Mouse (Mus musculus): ENCODE measurements around the gene Mdk. TPM values are rescaled to one million over a fixed set of nuclear protein-coding genes. Genes with fewer than 3 reads are reported as not detected.
A peak's percentile ranks its signal among the peaks of the same experiment; 100 is the strongest.

Gene Mdk
- polyA plus RNA-seq, 1 experiment: 1.8 TPM

DNA sequence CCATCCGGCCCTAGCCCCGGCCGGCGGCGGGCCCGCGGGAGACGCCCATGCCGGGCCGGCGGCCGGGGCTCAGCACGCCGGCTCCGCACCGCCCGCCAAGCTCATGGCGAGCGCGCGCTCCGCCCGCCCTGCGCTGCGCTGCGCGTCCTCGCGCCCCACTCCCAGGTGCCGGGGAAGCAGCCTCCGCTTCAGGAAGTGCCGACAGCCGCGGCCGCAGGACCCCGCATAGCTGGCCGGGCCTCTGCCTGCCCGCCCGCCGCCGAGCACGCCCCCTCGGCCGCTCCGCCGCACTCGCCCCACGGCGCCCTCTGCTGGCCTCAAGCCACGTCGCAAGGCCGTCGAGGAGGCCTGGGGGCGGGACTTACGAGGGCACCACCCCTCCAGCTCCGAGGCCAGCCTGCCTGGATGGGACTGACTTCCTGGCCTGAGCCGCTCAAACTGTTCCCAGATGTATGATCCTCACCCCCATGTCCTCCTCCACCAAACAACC lies 31.4 kb upstream of the Mdk start:
- Histone ChIP-seq H3K4me3 (ENCODE audit: insufficient read depth, low read depth, low read length) (peak overlapping the region; percentile 76), H3K27ac (replicated peaks; ENCODE audit: low read depth, low read length) (peak overlapping the region; percentile 71), H3K4me1 (ENCODE audit: control insufficient read depth, insufficient read depth, insufficient read length, low read length) (peaks cover 30% of the 10 kb centered on the region)

DNA sequence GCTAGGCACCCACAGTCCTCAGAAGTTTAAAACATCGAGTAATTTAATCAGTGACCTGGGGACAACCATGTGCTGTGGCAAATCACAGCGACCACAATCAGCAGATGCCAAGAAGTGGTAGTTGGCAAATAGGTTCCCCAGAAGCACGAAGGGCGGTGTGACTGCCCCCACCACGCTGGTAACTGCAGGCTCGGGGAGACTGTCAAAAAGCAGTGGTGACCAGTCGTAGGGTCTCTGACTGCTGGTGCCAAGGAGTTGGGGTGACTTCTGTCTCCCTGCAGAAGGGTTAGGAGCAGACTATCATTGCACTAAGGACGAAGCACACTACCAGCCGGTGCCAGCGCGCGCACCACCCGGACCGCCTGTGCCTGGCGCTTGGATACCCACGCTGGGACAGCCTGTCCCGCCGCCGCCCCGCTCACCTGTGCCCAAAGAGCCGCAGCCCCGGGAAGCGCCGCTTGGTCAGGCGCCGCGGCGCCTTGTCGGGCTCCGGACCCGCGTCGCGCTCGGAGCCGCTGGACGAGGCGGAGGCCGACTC lies 30.8 kb upstream of the Mdk start:
- peak overlapping the region; percentile 76 for H3K4me3 ChIP-seq (ENCODE audit: insufficient read depth, low read depth, low read length)
- H3K27ac ChIP-seq (replicated peaks; ENCODE audit: low read depth, low read length): no peak overlapping the region
- H3K4me1 ChIP-seq (ENCODE audit: control insufficient read depth, insufficient read depth, insufficient read length, low read length): peaks cover 26% of the 10 kb centered on the region

- no peak overlapping the region for H3K27ac ChIP-seq (replicated peaks; ENCODE audit: low read depth, low read length)
- H3K4me3 ChIP-seq (ENCODE audit: insufficient read depth, low read depth, low read length): peak overlapping the region; percentile 76
- H3K4me1 ChIP-seq (ENCODE audit: control insufficient read depth, insufficient read depth, insufficient read length, low read length): peaks cover 26% of the 10 kb centered on the region
Measured at GRCm38 (mm10) chr2:91961901-91962761, 30.0 kb upstream of the Mdk start.

- Histone ChIP-seq H3K27ac (replicated peaks; ENCODE audit: low read depth, low read length) (no peak overlapping the region; the same call in 1 of the 2 replicates), H3K4me1 (ENCODE audit: control insufficient read depth, insufficient read depth, insufficient read length, low read length) (peaks cover 34% of the 10 kb centered on the region), H3K4me3 (ENCODE audit: insufficient read depth, low read depth, low read length) (no peak overlapping the region)
Measured at GRCm38 (mm10) chr2:91960459-91960858, 28.4 kb upstream of the Mdk start.

GRCm38 (mm10) chr2:91959544-91960410 lies 27.7 kb upstream of the Mdk start:
- H3K4me3 ChIP-seq (ENCODE audit: insufficient read depth, low read depth, low read length): no peak overlapping the region
- peak overlapping the region; percentile 17; the same call in 1 of the 2 replicates for H3K27ac ChIP-seq (replicated peaks; ENCODE audit: low read depth, low read length)
- peaks cover 39% of the 10 kb centered on the region for H3K4me1 ChIP-seq (ENCODE audit: control insufficient read depth, insufficient read depth, insufficient read length, low read length)

GRCm38 (mm10) chr2:91958701-91959457 lies 26.8 kb upstream of the Mdk start:
- Histone ChIP-seq H3K4me3 (ENCODE audit: insufficient read depth, low read depth, low read length) (no peak overlapping the region), H3K27ac (replicated peaks; ENCODE audit: low read depth, low read length) (no peak overlapping the region), H3K4me1 (ENCODE audit: control insufficient read depth, insufficient read depth, insufficient read length, low read length) (peaks cover 44% of the 10 kb centered on the region)

DNA sequence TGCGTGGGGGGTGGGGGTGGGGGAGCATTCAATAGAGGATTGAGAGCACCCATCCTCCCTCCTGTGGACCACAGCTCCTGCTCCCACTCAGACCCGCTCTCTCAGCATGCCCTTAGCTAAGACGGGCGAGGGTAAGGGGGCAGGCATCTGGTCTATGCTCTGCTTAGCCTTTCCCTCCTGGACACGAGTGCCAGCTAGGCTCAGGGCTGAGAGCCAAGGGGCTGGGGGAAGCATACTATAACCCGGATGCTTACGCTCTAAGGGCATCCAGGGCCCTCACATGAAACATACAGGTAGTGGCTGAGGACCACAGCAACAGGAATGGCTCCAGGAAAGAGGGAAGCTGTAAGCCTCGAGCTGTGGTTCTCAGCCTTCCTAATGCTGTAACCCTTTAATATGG lies 26.0 kb upstream of the Mdk start:
- Histone ChIP-seq H3K4me1 (ENCODE audit: control insufficient read depth, insufficient read depth, insufficient read length, low read length) (peaks cover 43% of the 10 kb centered on the region), H3K4me3 (ENCODE audit: insufficient read depth, low read depth, low read length) (no peak overlapping the region), H3K27ac (replicated peaks; ENCODE audit: low read depth, low read length) (no peak overlapping the region)

DNA sequence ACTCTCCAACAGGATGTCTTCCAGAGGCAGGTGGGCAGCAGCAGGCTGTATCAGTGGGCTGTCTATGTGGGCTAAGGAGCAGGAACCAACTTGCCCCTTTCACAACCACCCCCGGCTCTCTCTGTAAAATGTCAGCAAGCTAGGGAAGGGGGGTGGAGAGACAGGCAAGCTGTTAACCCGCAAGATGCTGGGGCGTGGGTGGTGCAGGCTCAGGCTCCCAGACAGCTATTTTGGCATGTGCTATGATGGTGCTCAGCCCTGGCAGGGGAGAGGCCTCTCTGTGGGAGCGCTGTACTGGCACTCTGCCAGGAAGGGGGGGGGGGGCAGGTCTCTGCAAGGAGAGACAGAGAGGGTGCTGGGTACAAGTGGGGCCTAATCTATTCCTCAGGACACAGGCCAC lies 25.0 kb upstream of the Mdk start:
- H3K4me3 ChIP-seq (ENCODE audit: insufficient read depth, low read depth, low read length): no peak overlapping the region
- no peak overlapping the region for H3K27ac ChIP-seq (replicated peaks; ENCODE audit: low read depth, low read length)
- peaks cover 44% of the 10 kb centered on the region for H3K4me1 ChIP-seq (ENCODE audit: control insufficient read depth, insufficient read depth, insufficient read length, low read length)

DNA sequence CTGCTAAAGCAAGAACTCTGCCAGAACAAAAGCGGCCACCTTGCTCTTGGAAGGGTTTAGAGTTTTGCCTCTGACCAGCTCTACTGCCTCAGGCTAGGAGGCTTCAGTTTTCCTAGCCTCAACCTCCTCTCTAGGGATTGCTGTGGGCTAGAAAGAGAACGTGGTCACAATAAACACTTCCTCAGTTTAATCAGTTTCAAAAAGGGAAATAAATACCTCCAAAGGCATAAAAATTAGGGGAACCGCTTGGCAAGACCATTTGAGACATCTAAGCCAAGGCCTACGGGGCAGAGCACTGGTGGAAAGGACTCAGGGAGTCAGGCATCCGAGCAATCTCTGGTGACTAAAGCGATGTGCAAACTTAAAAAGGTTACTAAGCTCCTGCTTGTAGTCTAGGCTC lies 23.8 kb upstream of the Mdk start:
- peaks cover 45% of the 10 kb centered on the region for H3K4me1 ChIP-seq (ENCODE audit: control insufficient read depth, insufficient read depth, insufficient read length, low read length)
- H3K27ac ChIP-seq (replicated peaks; ENCODE audit: low read depth, low read length): no peak overlapping the region
- no peak overlapping the region for H3K4me3 ChIP-seq (ENCODE audit: insufficient read depth, low read depth, low read length)

GRCm38 (mm10) chr2:91955121-91955591 lies 23.1 kb upstream of the Mdk start:
- Histone ChIP-seq H3K4me3 (ENCODE audit: insufficient read depth, low read depth, low read length) (no peak overlapping the region), H3K27ac (replicated peaks; ENCODE audit: low read depth, low read length) (0 out of 2 replicates have a peak overlapping the region, but pooled peaks have one; percentile 0), H3K4me1 (ENCODE audit: control insufficient read depth, insufficient read depth, insufficient read length, low read length) (peaks cover 48% of the 10 kb centered on the region)

DNA sequence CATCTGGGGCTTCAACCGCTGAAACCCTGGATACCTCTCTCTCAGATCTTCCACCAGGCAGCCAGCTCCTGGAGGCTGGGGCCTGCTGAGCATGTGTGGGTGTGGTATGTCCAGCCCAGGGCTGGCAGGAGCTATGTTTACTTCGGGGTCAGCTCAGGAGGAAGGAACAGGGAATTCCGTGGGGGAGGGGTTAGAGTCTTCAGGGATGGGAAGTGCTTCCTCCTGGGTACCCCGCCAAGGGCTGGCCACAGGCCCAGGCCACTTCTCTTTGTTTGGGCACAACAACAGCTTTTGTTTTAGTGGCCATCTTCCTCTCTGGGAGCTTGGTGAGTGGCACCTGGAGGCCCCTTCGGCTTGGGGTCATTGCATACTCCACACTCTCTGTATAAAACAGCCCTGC lies 21.7 kb upstream of the Mdk start:
- H3K27ac ChIP-seq (replicated peaks; ENCODE audit: low read depth, low read length): peak overlapping the region; percentile 49
- no peak overlapping the region for H3K4me3 ChIP-seq (ENCODE audit: insufficient read depth, low read depth, low read length)
- peaks cover 52% of the 10 kb centered on the region for H3K4me1 ChIP-seq (ENCODE audit: control insufficient read depth, insufficient read depth, insufficient read length, low read length)

DNA sequence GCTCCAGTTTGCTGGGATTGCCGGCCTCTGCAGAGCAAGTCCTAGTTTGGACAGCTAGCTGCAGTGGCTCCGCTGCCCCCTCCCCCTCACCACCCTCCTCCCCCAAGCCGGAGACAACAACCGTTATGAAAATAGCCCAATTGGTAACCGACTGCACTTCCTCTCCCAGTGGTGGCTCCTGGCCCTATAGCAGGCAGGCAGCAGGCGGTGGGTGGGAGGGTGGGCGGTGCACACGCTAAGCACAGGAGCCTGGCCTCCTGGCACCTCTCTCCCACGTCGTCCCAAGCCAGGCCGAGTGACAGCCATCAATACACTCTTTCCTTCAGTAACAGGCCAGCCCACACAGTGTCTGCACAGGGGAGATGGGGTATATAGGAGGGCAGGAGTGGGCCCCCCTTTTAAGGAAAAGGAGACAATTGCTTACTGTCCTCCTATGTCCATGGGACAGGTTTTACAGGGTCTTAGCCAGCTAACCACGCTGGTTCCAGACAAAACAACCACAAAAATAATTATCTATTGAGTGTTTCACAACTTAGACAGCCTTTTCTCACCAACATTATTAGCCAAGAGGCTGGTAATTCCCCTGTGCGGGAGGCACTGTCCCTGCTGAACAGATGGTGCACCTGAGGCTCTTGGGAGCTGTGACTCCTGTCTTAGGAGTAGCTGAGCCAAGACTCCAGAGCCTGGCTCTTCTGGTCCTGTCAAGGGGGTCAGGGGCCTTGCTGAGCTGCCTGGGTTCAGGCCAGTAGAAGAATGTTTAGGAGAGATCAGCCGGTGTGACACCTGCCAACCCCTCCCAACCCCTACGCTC lies 18.4 kb upstream of the Mdk start:
- Histone ChIP-seq H3K27ac (replicated peaks; ENCODE audit: low read depth, low read length) (peak overlapping the region; percentile 71), H3K4me3 (ENCODE audit: insufficient read depth, low read depth, low read length) (peak overlapping the region; percentile 54), H3K4me1 (ENCODE audit: control insufficient read depth, insufficient read depth, insufficient read length, low read length) (peaks cover 54% of the 10 kb centered on the region)

DNA sequence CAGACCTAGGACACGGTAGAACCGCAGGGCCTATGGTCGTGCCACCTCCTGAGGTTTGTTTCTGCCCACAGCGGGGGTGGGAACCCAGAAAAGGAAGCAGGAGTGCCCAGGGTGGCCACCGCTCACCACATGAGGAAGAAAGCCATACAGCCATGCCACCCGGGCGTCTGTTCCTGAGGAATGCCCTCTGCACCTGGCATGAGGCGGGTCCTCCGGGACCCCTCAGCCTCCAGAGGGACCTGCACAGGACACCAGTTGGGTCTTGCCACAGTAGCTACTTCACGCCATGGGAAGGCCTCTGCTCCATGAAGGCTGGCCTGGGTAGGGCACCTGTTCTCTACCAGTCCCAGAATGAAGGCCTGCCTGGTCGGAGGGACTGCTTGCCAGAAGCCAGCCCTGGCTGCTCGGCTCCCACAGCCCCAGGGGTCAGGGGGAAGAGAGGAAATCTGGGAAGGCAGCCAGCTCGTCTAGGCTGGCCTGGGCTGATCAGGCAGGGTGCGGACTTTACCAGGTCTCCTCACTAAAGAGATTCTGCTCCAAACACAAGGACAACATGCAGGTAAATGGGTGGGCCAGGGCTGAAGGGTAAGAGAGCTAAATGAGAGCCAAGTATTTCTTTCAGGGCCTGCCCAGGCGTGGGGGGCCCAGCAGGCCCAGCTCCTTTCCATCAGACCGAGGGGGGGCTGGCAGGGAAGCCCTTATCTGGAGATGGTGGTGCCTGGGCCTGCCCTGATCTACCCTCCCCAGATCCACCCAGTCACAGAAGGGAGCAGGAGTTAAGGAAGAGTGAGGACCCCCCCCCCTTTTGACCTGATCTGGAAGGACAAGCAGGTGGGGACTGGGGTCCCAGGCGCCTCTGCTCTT lies 17.5 kb upstream of the Mdk start:
- Histone ChIP-seq H3K27ac (replicated peaks; ENCODE audit: low read depth, low read length) (peak overlapping the region; percentile 71), H3K4me1 (ENCODE audit: control insufficient read depth, insufficient read depth, insufficient read length, low read length) (peaks cover 49% of the 10 kb centered on the region)

More for the DNA sequence above, 17.5 kb upstream of the Mdk start:
- H3K4me3 ChIP-seq (ENCODE audit: insufficient read depth, low read depth, low read length): peak overlapping the region; percentile 54

All from brown adipose tissue, adult 24 weeks (tissue).